Mouse (Mus musculus): Measurements from ENCODE around the gene Gpx2. TPM values are rescaled to one million over a fixed set of nuclear protein-coding genes. Genes with fewer than 3 reads are reported as not detected.
A peak's percentile ranks its signal among the peaks of the same experiment; 100 is the strongest.

Gpx2 gene
- total and polyA plus RNA-seq, 3 experiments, result not detected

- Histone ChIP-seq H3K4me1 (ENCODE audit: control insufficient read depth in 1 of 2, insufficient read depth in 2 of 2, low read length in 2 of 2) (peaks cover 0 to 17% of the 10 kb centered on the region in 2 experiments; a peak in 3 of 4 replicates), H3K4me3 (ENCODE audit: control insufficient read depth in 1 of 2, insufficient read depth in 1 of 2, low read depth in 2 of 2, low read length in 2 of 2) (peak within 1 kb of the TSS; percentile 57 to 90), H3K27ac (ENCODE audit: control insufficient read depth, low read depth, low read length) (peak within 1 kb of the TSS; percentile 91), H3K36me3 (ENCODE audit: control insufficient read depth in 1 of 2, insufficient read depth in 2 of 2, low read length in 2 of 2) (peaks cover 0 to 14% of the 10 kb centered on the region in 2 experiments; a peak in 2 of 4 replicates), H3K27me3 (ENCODE audit: control insufficient read depth in 1 of 2, insufficient read depth in 2 of 2, low read length in 2 of 2) (no peaks in the 10 kb centered on the region), H3K9ac (ENCODE audit: control insufficient read depth, low read depth, low read length, poor library complexity, severe bottlenecking) (peak within 1 kb of the TSS; percentile 95), H3K79me2 (ENCODE audit: control insufficient read depth, insufficient read depth, low read length, poor library complexity) (peaks cover 19% of the 10 kb centered on the region), H3K9me3 (replicated peaks; ENCODE audit: insufficient read depth, low read length) (no peaks in the 10 kb centered on the region)
- DNase-seq (ENCODE audit: low read depth, low spot score), result peak; percentile 100
- no peak for TF ChIP-seq UBTF (IDR thresholded peaks at IDR 0.05; ENCODE audit: borderline replicate concordance, insufficient read depth, low read depth, low read length)
- no peak for TF ChIP-seq NRF1 (IDR thresholded peaks at IDR 0.05; ENCODE audit: insufficient read depth, low read depth, low read length, poor library complexity, severe bottlenecking)
- TF ChIP-seq CTCF (IDR thresholded peaks at IDR 0.05 in 2 of 3, conservative IDR thresholded peaks at IDR 0.05 in 1 of 3; ENCODE audit: control insufficient read depth in 1 of 3, insufficient read depth in 1 of 3, low read depth in 2 of 3, low read length in 3 of 3, poor library complexity in 1 of 3, severe bottlenecking in 1 of 3), result no peak
- TF ChIP-seq GATA1 (IDR thresholded peaks at IDR 0.05; ENCODE audit: low read depth, low read length), result peak; percentile 51; the same call in 1 of the 2 replicates
- TF ChIP-seq SMC3 (IDR thresholded peaks at IDR 0.05; ENCODE audit: low read depth, low read length), result no peak
- TF ChIP-seq E2F4 (IDR thresholded peaks at IDR 0.05; ENCODE audit: borderline replicate concordance, low read depth, low read length), result no peak
- peak; percentile 80; the same call in 1 of the 2 replicates for TF ChIP-seq POLR2AphosphoS2 (IDR thresholded peaks at IDR 0.05; ENCODE audit: low read length)
- peak; percentile 79 for TF ChIP-seq HCFC1 (IDR thresholded peaks at IDR 0.05; ENCODE audit: low read depth, low read length)
- no peak for TF ChIP-seq MYB (IDR thresholded peaks at IDR 0.05; ENCODE audit: low read depth, low read length)
- TF ChIP-seq SIN3A (IDR thresholded peaks at IDR 0.05; ENCODE audit: low read length), result no peak
- TF ChIP-seq TCF12 (IDR thresholded peaks at IDR 0.05; ENCODE audit: low read depth, low read length), result no peak
- peak in 1 of 2 experiments; percentile 47; a peak in 2 of 4 replicates for TF ChIP-seq EP300 (IDR thresholded peaks at IDR 0.05; ENCODE audit: low read depth in 1 of 2, low read length in 2 of 2)
- peak; percentile 91 for TF ChIP-seq ELF1 (IDR thresholded peaks at IDR 0.05; ENCODE audit: low read depth, low read length)
- peak; percentile 62; the same call in 1 of the 2 replicates for TF ChIP-seq MYC (IDR thresholded peaks at IDR 0.05; ENCODE audit: low read depth, low read length)
- no peak for TF ChIP-seq USF1 (IDR thresholded peaks at IDR 0.05; ENCODE audit: low read depth, low read length)
- no peak for TF ChIP-seq JUND (IDR thresholded peaks at IDR 0.05; ENCODE audit: low read depth, low read length)
- TF ChIP-seq ZMIZ1 (IDR thresholded peaks at IDR 0.05; ENCODE audit: low read depth, low read length), result peak; percentile 7; the same call in 1 of the 2 replicates
- TF ChIP-seq MAX (IDR thresholded peaks at IDR 0.05; ENCODE audit: low read length), result no peak; the same call in 1 of the 2 replicates
- TF ChIP-seq CHD2 (IDR thresholded peaks at IDR 0.05; ENCODE audit: low read length), result peak; percentile 97
- peak; percentile 85 for TF ChIP-seq TBP (IDR thresholded peaks at IDR 0.05; ENCODE audit: low read depth, low read length)
- TF ChIP-seq NELFE (IDR thresholded peaks at IDR 0.05; ENCODE audit: low read depth, low read length), result peak; percentile 84
- peak; percentile 63 to 96; a peak in 3 of 4 replicates for TF ChIP-seq POLR2A (IDR thresholded peaks at IDR 0.05; ENCODE audit: control insufficient read depth in 1 of 2, insufficient read depth in 1 of 2, low read depth in 1 of 2, low read length in 2 of 2, poor library complexity in 1 of 2)
- TF ChIP-seq ETS1 (IDR thresholded peaks at IDR 0.05; ENCODE audit: low read depth, low read length), result peak; percentile 91
- no peak for TF ChIP-seq GABPA (IDR thresholded peaks at IDR 0.05; ENCODE audit: low read depth, low read length)
- no peak for TF ChIP-seq ZC3H11A (IDR thresholded peaks at IDR 0.05; ENCODE audit: low read depth, low read length)
- TF ChIP-seq TAL1 (IDR thresholded peaks at IDR 0.05; ENCODE audit: low read length), result no peak
- TF ChIP-seq RAD21 (IDR thresholded peaks at IDR 0.05; ENCODE audit: low read depth, low read length), result no peak
- TF ChIP-seq MXI1 (IDR thresholded peaks at IDR 0.05; ENCODE audit: low read depth, low read length), result peak; percentile 64
Observed at GRCm38 (mm10) chr12:76765354-76765851, 30.0 kb downstream of the Gpx2 start, which contains the start of the genes Churc1 and Fntb. Gene Churc1, plus strand, starts transcription at chr12:76765538. Gene Fntb, plus strand, starts transcription at chr12:76765589.

Measured in MEL (cell line).